Mouse (Mus musculus) midbrain, embryonic 11.5 days (tissue): ENCODE data around the gene Haus4. TPM values are rescaled to one million over a fixed set of nuclear protein-coding genes. Genes with fewer than 3 reads are reported as not detected.

Experiments used
- ATAC-seq: fragments of 200-750 bp; cut with Nextera tagmentation; 2 replicates; pipeline ENCODE4 v1.8.0; 2017; ENCODE audit warnings: moderate TSS enrichment, moderate library complexity; ENCODE audit not compliant: low FRiP score
- DNase-seq: peaks from one replicate; pipeline ENCODE4 v3.0.0; 2015; ENCODE audit warnings: low spot score; ENCODE audit errors: missing footprints
- H3K27ac ChIP-seq: fragments of 300-500 bp; sonication (generic); 2 replicates; pipeline ENCODE4 v1.5.1; 2014; ENCODE audit warnings: low read depth, low read length
- H3K27me3 ChIP-seq: fragments of 300-500 bp; sonication (generic); 2 replicates; pipeline ENCODE4 v1.6.1; 2014; ENCODE audit warnings: mild to moderate bottlenecking, low read length, moderate library complexity, mixed read lengths; ENCODE audit not compliant: control insufficient read depth, insufficient read depth
- H3K36me3 ChIP-seq: fragments of 300-500 bp; sonication (generic); 2 replicates; pipeline ENCODE4 v1.6.1; 2014; ENCODE audit warnings: mild to moderate bottlenecking, low read length, moderate library complexity, mixed read lengths; ENCODE audit not compliant: control insufficient read depth, insufficient read depth
- H3K4me1 ChIP-seq: fragments of 300-500 bp; sonication (generic); 2 replicates; pipeline ENCODE4 v1.6.1; 2014; ENCODE audit warnings: low read length; ENCODE audit not compliant: control insufficient read depth, insufficient read depth
- H3K4me2 ChIP-seq: fragments of 300-500 bp; sonication (generic); 2 replicates; pipeline ENCODE4 v1.6.1; 2014; ENCODE audit warnings: mild to moderate bottlenecking, moderate library complexity
- H3K4me3 ChIP-seq: fragments of 300-500 bp; sonication (generic); 2 replicates; pipeline ENCODE4 v1.5.1; 2014; ENCODE audit warnings: low read depth, low read length
- H3K9ac ChIP-seq: fragments of 300-500 bp; sonication (generic); 2 replicates; pipeline ENCODE4 v1.6.1; 2014; ENCODE audit warnings: low read length
- H3K9me3 ChIP-seq: fragments of 300-500 bp; sonication (generic); 2 replicates; pipeline ENCODE4 v1.6.1; 2016; ENCODE audit warnings: low read length; ENCODE audit not compliant: control insufficient read depth
- WGBS: fragments of 180-500 bp; shearing (Covaris S2); extraction: QIAGEN DNeasy Blood & Tissue Kit; methylation state at CpG from one replicate; pipeline ENCODE4 v1.1.7; 2014; 5-methylcytosine and 5-hydroxymethylcytosine counted together
- polyA plus RNA-seq: library from polyadenylated mRNA; unstranded; fragments of >200 nt; fragmentation: Nextera tagmentation; extraction: Ambion mirVana; gene quantifications from 2 replicates; pipeline ENCODE4 v1.2.1, GENCODE M21; 2014

The Haus4 gene
- polyA plus RNA-seq, 1 experiment from 2014 or later: 41.9 TPM

GRCm38 (mm10) chr14:54493236-54493635 lies 61.2 kb downstream of the Haus4 start:
- H3K4me3 ChIP-seq: no peak overlapping the region
- H3K9me3 ChIP-seq: no peaks in the 10 kb centered on the region
- H3K27ac ChIP-seq: no peak overlapping the region
- H3K4me2 ChIP-seq: no peak overlapping the region
- H3K27me3 ChIP-seq: no peaks in the 10 kb centered on the region
- 93% methylated on average over 5 of the region's 5 CpGs for WGBS
- no peak for ATAC-seq
- no peak for DNase-seq
- no peak overlapping the region for H3K9ac ChIP-seq
- no peaks in the 10 kb centered on the region for H3K36me3 ChIP-seq
- H3K4me1 ChIP-seq: no peaks in the 10 kb centered on the region

GRCm38 (mm10) chr14:54492345-54493131 lies 61.9 kb downstream of the Haus4 start:
- 68% methylated on average over 18 of the region's 18 CpGs for WGBS
- Histone ChIP-seq H3K9me3 (no peaks in the 10 kb centered on the region), H3K9ac (no peak overlapping the region), H3K27me3 (no peaks in the 10 kb centered on the region), H3K4me3 (no peak overlapping the region), H3K36me3 (no peaks in the 10 kb centered on the region), H3K27ac (no peak overlapping the region), H3K4me1 (no peaks in the 10 kb centered on the region), H3K4me2 (no peak overlapping the region)
- no peak for ATAC-seq
- no peak for DNase-seq

Other genes starting within 250 kb of the Haus4 start
- 44.2 and 45.9 TPM in 2 replicates for gene Oxa1l, start 193.8 kb downstream of the Haus4 start, polyA plus RNA-seq
- 4.3 and 4.7 TPM in 2 replicates for gene Slc7a7, start 136.8 kb downstream of the Haus4 start, polyA plus RNA-seq
- gene Mrpl52, start 127.7 kb downstream of the Haus4 start, polyA plus RNA-seq: 238 and 253 TPM in 2 replicates
- 57.4 and 57.5 TPM in 2 replicates for gene Mmp14, start 123.0 kb downstream of the Haus4 start, polyA plus RNA-seq
- gene Lrp10, start 90.5 kb downstream of the Haus4 start, polyA plus RNA-seq: 15.8 and 19.5 TPM in 2 replicates
- 33.6 and 34.4 TPM in 2 replicates for gene Rem2, start 78.5 kb downstream of the Haus4 start, polyA plus RNA-seq
- gene Prmt5, start 37.1 kb downstream of the Haus4 start, polyA plus RNA-seq: 137 and 139 TPM in 2 replicates
- gene Ajuba, start 22.9 kb upstream of the Haus4 start, polyA plus RNA-seq: 24.3 and 25.1 TPM in 2 replicates
- gene 4931414P19Rik, start 51.4 kb upstream of the Haus4 start, polyA plus RNA-seq: 5.9 and 8.5 TPM in 2 replicates
- 396 and 453 TPM in 2 replicates for gene Psmb5, start 63.4 kb upstream of the Haus4 start, polyA plus RNA-seq
- gene Psmb11, start 66.8 kb upstream of the Haus4 start, polyA plus RNA-seq: 0.04 TPM in 1 of 2 replicates, not detected in the other
- gene Gm17606, start 86.3 kb upstream of the Haus4 start, polyA plus RNA-seq: not detected in 2 replicates
- gene Cdh24, start 86.7 kb upstream of the Haus4 start, polyA plus RNA-seq: 5.8 and 6.9 TPM in 2 replicates
- 95.7 and 96.7 TPM in 2 replicates for gene 1700123O20Rik, start 131.6 kb upstream of the Haus4 start, polyA plus RNA-seq
- gene Acin1, start 132.3 kb upstream of the Haus4 start, polyA plus RNA-seq: 139 and 145 TPM in 2 replicates
- gene Gm29776, start 144.2 kb upstream of the Haus4 start, polyA plus RNA-seq: 0.11 and 0.22 TPM in 2 replicates
- gene Cebpe, start 157.6 kb upstream of the Haus4 start, polyA plus RNA-seq: 0.12 TPM in 1 of 2 replicates, not detected in the other
- 2.8 and 3.0 TPM in 2 replicates for gene Slc7a8, start 227.3 kb upstream of the Haus4 start, polyA plus RNA-seq